Mouse (Mus musculus) liver, adult 2 months (tissue): ENCODE results near the gene Prss30.

Experiments
- CTCF ChIP-seq: fragments of 200-500 bp; IDR thresholded peaks from 2 replicates; pipeline ENCODE4 v1.5.1; 2011; ENCODE audit warnings: low read depth, low read length, control low read depth
- POLR2A ChIP-seq: fragments of 200-500 bp; IDR thresholded peaks from 2 replicates; pipeline ENCODE4 v1.6.1; 2011; ENCODE audit warnings: low read length, control low read depth; ENCODE audit not compliant: insufficient read depth; ENCODE audit errors: extremely low read depth

- TF ChIP-seq CTCF, result no peak
- no peak for TF ChIP-seq POLR2A
Observed at GRCm38 (mm10) chr17:23997901-23998300, 17.5 kb upstream of the Prss30 start, which contains the start of gene Prss22.
